Mouse (Mus musculus): ENCODE measurements around the gene Anks1b. TPM values are rescaled to one million over a fixed set of nuclear protein-coding genes. Genes with fewer than 3 reads are reported as not detected.

The Anks1b gene
- total RNA-seq, 2 experiments from 2014 or later = 480 to 546 TPM

DNA sequence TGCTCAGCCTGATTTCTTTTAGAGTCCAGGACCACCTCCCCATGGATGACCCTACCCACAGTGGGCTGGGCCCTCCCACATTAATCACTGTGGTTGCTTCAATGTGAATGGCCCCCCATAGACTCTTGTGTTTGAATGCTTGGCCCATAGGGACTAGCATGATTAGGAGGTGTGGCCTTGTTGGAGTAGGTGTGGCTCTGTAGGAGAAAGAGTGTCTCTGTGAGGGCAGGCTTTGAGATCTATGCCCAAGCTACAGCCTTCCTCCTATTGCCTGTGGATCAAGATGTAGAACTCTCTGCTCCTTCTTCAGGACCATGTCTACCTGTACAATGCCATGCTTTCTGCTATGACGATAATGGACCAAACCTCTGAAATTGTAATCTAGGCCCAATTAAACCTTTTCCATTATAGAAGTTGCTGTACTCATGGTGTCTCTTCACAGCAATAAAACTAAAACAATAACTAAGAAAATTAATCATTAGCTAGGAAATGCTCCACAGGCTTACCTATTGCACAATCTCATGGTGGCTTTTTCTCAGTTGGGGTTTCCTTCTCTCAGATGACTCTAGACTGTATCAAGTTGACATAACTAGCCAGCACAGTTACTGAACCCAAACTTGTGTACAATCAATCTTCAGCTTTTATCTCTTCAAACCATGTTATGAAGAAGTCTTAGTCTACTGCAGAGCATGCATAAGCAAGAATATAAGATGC is 73.5 kb downstream of the Anks1b start:
- no peak for DNase-seq (ENCODE audit: extremely low spot score in 1 of 2, low spot score in 1 of 2)

DNA sequence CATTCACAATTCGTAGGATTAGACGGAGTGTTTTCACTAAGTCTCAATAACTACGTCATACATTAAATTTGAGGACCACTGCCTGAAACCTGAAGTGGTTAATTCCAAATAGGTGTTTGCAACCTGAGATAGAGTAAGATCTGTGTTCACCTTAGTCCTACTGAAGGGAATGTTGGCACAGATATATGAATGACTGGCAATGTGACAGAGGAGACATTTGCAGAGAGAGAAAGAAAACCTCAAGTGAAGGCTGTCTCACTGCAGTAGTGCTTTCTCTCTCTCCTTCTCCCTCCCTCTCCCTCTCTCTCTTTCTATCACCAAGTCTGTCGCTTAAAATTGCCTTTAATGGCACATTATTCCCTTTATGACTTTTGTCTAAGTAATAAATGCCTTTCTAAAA is 101.1 kb downstream of the Anks1b start:
- no peak for DNase-seq (ENCODE audit: extremely low spot score in 1 of 2, low spot score in 1 of 2)

DNA sequence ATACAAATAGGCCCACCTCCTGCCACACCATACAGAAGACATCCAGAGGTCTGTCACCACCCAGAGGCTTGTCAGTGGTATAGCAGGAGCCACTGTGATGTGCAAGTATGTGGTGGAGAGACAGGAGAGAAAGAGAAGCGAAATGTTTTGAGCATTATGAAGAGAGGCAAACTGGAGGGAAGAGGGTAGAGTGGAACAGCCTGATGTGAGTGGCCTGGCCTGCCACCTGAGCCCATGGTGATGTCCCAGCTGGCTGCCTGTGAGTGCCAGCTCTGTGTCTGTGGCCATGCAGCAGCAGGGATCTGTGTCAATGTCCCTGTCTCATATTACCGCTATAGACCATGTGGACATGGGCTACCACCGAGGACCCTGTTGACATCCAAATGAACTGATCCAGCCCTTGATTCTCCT is 102.1 kb downstream of the Anks1b start:
- DNase-seq (ENCODE audit: extremely low spot score in 1 of 2, low spot score in 1 of 2) = no peak

DNA sequence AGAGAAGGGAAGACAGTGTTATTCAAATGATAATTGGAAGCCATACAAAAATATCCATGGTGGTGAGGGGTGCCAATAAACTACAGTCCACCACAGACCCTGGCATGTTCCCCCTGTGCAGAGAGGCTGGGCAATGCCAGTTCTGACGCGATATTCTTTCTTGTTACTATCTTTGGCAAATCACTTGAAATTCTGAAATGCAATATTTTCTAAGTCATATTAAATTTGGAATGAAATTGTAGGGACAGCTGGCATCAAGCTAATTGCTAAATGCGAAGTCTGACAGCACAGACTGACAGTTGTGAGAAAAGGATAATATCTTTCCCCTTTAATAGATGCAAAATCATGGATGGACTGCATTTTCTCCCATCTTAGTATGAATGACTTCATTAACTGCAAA is 103.3 kb downstream of the Anks1b start:
- DNase-seq (ENCODE audit: extremely low spot score in 1 of 2, low spot score in 1 of 2) = peak in 1 of 2 experiments; percentile 17

DNA sequence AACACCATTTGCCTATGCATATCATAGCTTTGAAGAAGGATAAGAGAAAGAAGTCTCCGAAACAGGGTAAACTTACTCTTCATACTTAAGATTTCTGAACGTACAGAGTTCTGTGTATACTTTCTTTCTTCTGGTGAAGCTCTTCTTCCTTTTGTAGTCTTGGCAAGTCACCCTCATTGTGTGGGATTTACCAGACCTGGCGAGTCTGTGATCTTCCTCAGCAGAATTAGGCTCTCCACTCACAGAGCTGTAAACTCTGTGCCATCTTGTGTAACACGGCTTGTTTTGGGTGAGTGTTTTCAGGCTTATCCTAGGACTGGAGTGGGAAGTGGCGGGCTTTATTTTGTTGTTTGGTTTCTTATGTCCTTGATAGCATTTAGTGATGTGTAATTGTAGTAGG is 120.9 kb downstream of the Anks1b start:
- DNase-seq (ENCODE audit: extremely low spot score in 1 of 2, low spot score in 1 of 2) = no peak

DNA sequence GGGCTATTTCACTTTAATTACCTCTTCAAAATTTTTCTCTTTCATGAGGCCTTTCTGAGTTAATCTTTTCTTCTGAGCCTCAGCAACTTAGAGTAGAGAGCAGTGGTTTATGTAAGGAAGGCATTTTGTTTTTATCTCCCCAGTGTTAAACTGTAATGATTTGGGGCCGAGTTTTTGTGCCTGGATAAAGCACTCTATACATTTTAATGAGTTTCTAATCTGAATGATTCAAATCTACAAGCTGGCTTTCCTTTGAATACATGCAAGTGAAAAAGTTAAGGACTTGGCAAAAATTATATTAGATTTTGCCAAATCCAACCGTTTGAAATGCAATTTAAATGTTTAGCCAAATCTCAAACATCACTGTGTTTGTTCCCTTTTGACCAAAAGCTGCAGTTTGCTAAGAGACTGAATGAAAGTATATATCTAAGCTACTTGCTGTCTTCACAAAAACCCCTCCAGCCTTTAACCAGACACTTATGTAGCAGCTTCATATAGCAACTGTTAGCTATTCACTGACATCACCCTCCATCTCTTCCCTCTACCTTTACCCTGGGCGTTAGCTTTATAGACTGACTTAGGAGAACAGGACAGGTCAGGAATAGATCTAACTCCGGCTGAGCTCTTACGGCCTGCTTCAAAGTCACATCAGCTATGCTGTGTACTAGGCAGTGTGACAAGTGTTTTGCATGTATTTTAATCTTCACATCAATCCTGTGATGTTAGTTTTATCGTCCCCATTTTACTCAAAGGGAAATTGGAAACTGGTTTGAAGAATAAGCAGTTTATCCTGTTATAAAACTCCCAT is 122.5 kb downstream of the Anks1b start:
- DNase-seq (ENCODE audit: extremely low spot score in 1 of 2, low spot score in 1 of 2) = no peak

DNA sequence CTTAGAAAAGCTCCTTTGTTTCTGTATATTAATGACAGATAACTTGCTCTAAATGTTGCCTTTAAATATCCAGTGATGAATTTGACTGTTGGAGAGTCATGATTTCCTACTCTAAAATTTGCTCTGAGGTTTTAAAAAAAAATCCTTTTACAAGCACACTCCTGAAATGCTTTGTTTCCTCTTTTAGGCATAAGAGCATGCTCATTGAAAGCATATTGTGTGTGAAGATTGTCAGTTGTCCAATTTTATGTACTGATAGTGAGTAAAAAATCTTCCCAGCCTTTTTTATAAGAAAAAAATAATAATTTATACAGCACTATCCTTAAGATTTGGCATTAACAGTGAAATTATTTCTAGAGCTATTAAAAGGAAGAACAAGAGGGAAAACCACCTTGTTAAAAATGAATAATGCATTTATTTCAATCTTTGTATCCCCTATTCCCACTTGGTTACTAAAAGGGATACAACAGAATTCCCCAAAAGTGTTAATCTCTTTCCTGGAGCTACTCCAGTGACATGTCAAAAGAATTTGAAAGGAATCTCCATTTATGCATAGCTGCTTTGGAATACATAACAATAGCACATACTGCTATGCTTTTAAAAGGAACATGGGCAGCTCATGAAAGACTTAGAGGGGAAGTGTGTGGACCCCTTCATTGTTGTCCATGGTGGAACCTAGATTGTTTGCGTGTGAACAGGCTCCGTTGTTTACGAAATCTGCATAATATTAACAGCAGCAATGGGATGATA is 130.8 kb downstream of the Anks1b start:
- no peak for DNase-seq (ENCODE audit: extremely low spot score in 1 of 2, low spot score in 1 of 2)

DNA sequence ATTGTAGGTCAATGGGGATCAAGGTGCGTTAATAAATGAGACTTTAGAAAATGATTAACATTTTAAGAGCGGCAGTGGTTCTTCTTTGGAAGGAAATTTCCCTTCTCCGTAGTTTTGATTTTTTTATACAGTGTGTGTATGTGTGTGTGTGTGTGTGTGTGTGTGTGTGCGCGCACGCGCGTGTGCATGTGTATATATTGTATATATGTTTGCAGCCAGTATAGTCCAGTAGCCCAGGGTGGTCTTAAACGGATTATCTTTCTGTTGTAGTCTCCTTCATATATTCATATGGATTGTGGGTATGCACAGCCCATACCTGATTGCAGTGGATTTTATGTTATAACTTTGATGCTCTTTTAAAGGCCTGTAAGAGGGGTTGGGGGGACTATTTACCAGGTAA is 131.6 kb downstream of the Anks1b start:
- no peak for DNase-seq (ENCODE audit: extremely low spot score in 1 of 2, low spot score in 1 of 2)

DNA sequence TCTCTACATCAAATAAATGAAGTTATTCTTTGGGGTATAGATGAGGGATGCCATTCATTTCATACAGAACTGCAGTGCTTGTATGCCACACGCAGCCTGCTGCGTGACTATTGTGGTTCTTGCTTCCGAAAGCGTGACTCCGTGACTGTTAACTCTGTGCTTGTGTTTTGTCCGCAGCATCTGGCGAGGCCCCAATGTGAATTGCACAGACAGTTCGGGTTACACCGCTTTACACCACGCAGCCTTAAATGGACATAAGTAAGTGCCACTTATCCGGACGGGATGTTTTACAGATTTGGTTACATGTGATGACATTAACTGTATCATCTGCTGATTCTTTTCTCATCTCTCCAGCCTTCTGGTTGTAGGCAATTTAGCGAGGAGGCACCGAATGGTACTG is 159.7 kb downstream of the Anks1b start:
- no peak for DNase-seq (ENCODE audit: extremely low spot score in 1 of 2, low spot score in 1 of 2)

DNA sequence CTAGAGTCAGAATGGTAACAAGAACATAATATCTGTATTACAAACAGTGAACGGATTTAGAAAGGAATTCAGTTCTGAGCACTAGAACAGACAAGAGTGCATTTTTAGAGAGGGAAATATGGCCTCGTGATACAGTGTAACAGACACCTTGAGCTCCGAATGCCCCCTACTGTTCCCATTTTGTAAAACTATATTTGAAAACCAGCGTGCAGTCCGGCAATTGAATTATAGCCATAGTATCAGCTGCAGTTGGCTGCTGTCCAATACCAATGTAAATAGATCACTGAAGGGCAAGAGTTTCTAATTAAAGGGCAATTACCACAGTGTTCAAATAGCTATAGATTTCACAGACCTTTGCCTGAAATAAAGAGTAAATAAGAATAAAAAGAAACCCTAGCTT is 170.0 kb downstream of the Anks1b start:
- no peak for DNase-seq (ENCODE audit: extremely low spot score in 1 of 2, low spot score in 1 of 2)

DNA sequence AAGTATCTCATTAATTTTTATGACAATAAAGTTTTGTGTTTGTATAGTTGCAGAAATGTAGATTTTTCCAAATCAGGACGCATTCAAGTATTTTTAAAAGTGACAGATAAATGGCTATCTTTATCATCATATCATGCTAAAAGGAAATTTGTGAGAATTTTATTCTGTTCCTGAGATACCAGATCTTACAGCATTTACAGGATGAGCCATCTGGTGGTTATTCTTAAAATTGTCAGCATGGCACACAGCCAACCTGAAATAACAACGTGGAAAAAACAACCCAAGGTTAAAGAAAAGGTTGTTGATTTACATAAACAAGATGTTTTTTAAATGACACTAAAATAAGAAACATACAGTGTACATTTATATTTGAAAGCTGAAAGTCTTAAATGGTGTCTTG is 170.5 kb downstream of the Anks1b start:
- DNase-seq (ENCODE audit: extremely low spot score in 1 of 2, low spot score in 1 of 2) = peak in 1 of 2 experiments; percentile 29

DNA sequence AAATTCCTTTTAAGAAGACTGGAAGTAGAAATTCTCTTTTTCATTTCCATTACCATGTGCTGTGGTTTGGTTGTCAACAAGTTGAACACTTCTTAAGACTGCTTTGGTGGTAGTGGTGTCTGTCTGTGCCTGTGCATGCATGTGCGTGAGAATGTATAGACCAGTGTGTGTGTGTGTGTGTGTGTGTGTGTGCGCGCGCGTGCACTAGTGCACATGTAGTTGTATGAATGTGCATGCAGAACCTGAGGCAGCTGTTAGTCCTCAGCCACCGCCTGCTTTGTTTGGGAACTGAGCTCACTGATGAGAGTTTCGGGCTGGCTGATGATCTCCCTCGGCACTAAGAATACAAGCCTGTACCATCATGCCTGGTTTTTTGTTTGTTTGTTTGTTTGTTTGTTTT is 170.9 kb downstream of the Anks1b start:
- no peak for DNase-seq (ENCODE audit: extremely low spot score in 1 of 2, low spot score in 1 of 2)

DNA sequence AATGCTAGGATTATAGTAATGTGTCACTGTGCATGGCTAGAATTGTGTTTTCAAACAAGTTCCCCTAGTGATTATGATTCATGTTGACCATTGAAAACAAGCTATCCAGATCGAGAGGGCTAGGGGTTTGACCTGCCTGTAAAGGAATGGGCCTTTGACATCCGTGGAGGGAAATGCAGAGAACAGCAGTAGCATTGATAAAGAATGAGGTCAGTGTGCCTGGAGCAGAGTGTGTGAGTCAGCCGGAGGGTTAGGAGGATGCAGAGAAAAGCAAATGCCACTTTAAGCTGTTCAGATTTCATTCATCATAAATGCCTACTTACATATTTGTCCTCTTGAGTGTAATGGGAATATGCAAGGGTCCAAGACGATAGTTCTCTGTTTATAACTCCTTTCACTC is 195.3 kb downstream of the Anks1b start:
- no peak for DNase-seq (ENCODE audit: extremely low spot score in 1 of 2, low spot score in 1 of 2)

DNA sequence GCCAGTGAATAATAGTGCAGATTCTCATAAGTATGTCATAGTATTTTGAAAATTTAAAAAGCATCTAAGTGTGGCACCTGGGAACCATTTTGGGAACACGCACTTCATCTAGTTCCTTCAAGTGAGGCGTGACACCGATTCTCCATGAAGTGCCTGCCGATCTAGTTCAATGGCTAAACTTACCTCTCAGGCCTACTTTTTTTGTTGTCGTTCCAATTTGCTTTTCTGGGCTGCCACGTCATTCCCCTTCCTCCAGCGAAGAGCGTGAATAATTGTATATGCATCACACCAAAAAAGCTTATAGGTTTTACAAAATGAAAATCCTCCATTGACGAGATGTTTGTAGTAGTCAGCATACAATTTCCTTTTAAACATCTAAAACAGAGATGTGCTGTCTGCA is 204.6 kb downstream of the Anks1b start:
- DNase-seq (ENCODE audit: extremely low spot score in 1 of 2, low spot score in 1 of 2) = no peak

DNA sequence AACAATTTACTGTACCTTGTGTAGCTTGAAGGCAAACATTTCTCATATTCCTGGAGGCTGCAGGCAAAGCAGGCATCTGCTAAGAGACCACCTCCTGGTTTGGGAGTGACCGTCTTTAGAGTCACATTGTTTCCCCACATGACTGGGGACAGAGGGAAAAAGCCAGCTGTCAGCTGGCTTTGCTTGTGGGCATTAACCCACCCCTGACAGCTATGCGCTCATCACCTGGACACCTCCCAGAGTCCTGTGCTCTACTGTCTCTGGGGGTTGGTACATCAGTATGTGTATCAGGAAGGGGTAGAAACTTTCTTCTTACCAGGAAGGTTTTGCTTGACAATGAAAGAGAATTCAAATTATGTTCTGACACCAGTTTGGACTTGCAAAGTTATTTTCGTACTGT is 207.8 kb downstream of the Anks1b start:
- DNase-seq (ENCODE audit: extremely low spot score in 1 of 2, low spot score in 1 of 2) = no peak

DNA sequence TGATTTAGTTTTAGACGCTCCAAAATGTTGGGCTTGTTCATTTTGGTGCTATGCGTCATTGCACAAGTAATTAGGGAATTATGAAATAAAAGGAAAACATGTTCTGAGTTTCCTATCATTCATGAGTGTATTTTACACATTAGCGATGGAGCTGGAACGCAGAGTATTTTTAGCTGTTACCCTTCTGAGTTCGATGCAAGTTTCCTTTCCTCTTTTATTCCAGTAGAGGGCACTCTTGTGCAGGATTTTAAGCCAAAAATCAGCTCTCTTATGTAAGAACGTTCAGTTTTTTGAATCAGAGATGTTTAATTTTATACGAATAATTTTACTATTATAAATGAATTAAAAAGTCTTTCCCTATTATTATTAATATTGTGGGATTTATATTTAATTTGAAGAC is 208.3 kb downstream of the Anks1b start:
- DNase-seq (ENCODE audit: extremely low spot score in 1 of 2, low spot score in 1 of 2) = no peak

DNA sequence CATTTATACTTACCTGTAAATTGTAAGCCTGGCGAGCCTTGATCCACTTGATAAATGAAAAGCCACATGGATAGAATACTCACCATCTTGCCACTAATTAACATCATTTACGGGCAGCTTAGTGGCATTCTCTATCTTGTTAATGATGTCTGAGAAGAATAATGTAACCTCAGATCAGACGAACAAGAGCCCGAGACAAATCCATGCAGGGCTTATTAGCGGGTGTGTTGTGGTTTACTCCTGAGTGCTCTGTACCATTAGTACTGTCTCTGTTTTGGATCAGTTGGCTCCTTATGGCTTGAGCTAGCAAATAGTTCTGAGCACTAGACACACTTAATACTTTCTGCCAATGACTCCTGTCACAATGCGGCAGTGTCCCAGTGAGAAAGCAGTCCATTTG is 220.6 kb downstream of the Anks1b start:
- DNase-seq (ENCODE audit: extremely low spot score in 1 of 2, low spot score in 1 of 2) = no peak

DNA sequence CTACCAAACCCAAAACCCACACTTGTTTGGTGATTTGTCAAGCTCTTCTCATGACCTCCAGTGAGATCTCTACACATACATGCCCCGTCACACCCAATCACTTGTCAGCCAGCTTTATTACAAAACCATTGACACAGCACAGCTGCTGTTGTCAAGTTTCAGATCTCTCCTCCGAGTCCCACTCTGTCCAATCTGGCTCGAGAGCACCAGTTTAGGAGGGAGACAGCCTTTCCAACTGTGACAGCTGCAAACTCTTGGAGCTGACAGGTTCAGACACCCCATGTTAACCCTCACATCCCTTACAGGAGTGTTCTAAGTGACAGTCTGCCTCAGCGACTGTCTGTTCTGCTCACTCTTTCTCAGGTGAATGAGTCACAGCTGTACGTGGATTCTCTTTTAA is 239.4 kb downstream of the Anks1b start:
- DNase-seq (ENCODE audit: extremely low spot score in 1 of 2, low spot score in 1 of 2) = no peak

DNA sequence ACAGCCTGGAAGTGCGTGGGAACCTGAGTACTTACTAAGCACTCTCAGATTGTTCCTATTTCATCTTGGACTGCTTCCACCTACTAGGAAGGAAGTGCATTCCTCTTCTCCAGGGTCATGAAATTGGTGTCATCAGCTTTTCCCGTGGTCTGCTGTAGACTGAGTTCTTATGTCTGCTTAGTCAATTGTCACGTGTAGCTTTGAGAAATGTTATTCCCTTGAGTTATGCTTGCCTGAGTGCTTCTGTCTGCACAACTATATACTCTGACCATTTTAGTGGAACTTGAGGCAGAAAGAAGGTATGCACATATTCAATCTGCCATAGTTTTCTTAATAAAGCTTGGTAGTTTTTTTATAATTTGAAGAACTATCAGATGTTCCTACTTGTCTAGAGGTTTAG is 243.6 kb downstream of the Anks1b start:
- no peak for DNase-seq (ENCODE audit: extremely low spot score in 1 of 2, low spot score in 1 of 2)

DNA sequence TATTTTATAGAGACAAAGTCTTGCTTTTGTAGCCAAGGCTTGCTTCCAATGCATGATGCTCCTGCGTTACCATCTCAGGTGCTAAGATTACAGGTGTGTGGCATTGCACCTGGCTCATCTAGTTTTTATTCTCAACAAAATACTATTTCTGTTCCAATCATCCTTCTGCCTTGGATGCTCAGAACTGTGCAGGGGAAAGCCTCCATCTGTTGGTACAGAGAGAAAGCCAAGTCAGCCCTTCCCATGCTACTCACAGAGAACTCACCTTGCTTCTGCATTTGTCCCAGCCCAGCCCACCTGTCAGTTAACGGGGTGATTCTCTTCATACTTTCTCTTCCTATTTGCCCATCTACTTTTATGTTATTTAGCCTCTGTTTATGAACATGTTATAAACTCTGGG is 244.5 kb downstream of the Anks1b start:
- no peak for DNase-seq (ENCODE audit: extremely low spot score in 1 of 2, low spot score in 1 of 2)

DNA sequence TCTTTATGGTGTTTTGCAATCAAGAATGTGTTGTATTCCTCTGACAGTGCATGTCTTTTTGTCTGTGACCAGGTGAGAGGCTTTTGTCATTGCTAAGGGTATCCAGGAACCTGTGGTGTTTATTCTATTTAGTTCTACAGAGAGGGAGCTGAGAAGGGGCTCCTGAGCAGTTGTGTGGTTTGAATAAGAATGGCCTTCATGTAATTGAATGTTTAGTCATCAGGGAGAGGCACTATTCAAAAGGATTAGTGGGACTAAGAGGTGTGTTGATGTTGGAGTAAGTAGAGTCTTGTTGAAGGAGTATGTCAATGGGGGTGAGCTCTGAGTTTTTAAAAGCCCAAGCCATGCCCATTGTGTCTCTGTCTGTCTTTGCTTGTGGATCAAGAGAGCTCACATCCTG is 264.2 kb downstream of the Anks1b start:
- no peak for DNase-seq (ENCODE audit: extremely low spot score in 1 of 2, low spot score in 1 of 2)

Data from layer of hippocampus, postnatal 25 days (tissue).